Mouse (Mus musculus): Measurements from ENCODE around the gene Gm20388.

DNA sequence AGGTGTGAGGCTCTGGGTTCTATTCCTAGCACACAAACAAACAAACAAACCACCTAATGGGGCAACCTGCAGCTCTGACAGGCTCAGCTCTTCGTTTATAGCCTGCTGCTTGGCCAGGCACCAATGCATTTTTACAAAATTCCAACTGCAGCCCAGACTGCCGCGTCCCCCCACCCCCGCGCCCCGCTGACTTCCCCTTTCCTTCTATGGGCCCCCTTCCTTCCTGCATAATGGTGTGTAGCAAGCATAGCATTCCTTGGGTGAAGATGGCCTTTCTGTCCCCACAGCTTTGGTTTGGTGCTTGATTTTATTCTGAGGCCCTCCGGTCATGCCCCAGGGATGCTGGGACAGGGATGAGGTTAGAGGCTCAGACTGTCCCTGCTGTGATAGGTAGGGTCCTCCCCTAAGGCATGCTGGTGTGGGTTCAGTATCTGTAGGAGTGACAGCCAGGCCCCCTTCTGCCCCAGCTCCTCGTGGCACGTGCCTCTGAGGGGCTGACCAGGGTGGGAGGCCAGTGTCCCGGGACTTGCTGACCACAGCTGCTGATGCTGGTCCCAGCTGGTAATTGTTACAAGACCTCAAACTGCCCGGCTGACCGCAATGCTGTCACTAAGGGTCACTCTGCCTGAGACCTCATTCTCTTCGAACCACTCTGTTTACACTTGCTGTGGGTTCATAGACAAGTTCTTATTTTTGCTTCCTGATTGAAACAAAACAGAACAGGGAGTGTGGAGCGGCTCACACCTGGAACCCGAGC is 103.8 kb downstream of the Gm20388 start:
- no peak for TF ChIP-seq CTCF (IDR thresholded peaks at IDR 0.05; ENCODE audit: low read depth, low read length)
- no peak for TF ChIP-seq GATA1 (IDR thresholded peaks at IDR 0.05; ENCODE audit: borderline replicate concordance, low read length)
- no peak for TF ChIP-seq POLR2AphosphoS5 (IDR thresholded peaks at IDR 0.05; ENCODE audit: insufficient replicate concordance, low read depth, low read length)
- no peak for TF ChIP-seq TAL1 (conservative IDR thresholded peaks at IDR 0.05; ENCODE audit: low read depth, low read length)

Data from G1E (cell line).